Mouse (Mus musculus): ENCODE measurements around the gene Nrip1.

Nrip1 gene

GRCm38 (mm10) chr16:76266635-76267268 lies 106.9 kb downstream of the Nrip1 start:
- DNase-seq: no peak

GRCm38 (mm10) chr16:76265874-76266273 lies 107.8 kb downstream of the Nrip1 start:
- no peak for DNase-seq

GRCm38 (mm10) chr16:76265301-76265700 lies 108.3 kb downstream of the Nrip1 start:
- no peak for DNase-seq

DNA sequence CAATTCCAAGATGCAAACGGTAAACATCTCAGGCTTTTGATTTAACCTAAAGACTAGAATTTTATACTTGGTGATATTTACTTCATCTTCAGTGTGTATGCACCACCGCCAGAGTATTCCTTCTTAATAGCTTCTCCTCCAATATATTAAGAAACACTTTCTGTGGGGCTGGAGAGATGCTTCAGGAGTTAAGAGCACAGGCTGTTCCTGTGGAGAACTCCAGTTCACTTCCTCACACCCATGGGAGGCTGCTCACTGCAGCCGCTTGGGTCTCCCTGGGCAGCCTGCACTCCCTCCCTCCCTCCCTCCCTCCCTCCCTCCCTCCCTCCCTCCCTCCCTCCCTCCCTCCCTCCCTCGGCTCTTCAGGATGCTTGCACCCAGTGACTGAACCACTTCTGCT lies 110.2 kb downstream of the Nrip1 start:
- DNase-seq: no peak

DNA sequence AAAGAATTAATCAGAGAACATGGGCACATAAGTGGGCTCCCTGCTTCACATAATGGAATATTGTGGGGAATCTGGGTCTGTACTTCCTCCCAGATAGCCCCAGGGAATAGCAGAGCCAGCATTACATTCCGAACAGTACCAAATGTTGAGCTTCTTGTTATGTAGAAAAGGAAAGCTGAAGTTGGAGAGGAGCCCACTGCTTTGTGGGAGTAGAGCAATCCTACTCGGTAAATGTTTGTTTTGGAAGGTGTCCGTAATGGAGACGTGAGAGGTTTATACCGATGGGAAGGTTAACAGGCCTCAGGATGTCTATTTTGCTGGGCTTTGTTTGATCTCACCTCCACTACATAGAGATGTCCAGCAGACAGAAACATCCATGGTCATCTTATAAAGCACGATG lies 113.3 kb downstream of the Nrip1 start:
- DNase-seq: no peak

DNA sequence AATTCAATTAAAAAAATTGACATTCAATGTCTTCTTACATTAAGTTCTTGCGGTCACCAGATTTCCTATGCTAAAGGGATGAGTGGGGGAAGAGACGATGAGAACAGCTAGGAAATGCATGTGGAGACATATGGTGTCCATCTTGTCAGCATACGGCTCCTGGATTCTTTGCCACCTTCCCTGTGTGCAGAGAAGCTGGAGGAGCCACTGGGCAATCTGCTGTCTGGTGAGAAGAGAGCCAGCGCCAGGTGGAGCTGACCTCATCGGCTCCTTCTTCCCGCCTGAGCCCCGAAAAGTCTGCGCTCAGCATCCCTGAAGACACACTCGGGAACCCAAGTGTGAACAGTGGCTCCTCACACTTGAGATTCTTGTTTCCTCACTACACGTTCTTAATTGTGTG lies 121.8 kb downstream of the Nrip1 start:
- DNase-seq: no peak

DNA sequence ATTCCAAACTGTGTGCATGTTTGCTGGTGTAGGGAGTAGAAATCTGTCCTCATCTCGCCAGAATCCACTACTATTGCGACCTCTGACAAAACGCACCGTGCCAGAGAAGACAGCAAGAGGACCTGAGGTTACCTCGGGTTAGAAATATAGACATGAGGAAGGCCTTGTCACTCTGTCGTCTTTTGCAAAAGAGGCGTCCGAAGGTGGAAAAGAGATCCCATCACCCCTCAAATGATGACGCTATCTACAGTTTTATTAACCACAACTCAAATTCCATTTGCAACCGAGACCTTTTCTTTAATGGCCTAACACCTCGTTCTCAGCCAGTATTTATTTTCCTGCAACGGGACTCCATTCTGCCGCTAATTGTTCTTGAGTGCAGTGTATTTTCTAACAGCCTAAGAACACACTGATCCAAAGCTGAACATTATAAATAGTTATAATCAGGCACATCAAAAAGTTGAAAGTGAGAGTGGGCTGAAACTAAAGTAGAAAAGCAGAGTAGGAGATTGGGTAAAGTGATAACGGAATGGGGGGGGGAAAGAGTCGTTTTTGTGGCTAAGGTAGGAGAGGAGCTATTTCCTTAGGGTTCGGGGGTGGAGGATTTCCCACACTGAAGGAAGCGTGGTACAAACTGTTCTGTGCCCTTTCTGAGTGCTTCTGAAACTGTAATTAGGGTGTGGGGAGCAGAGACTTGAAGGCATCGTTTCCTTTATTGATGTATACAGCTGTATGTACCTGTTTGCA lies 124.1 kb downstream of the Nrip1 start:
- no peak for DNase-seq

DNA sequence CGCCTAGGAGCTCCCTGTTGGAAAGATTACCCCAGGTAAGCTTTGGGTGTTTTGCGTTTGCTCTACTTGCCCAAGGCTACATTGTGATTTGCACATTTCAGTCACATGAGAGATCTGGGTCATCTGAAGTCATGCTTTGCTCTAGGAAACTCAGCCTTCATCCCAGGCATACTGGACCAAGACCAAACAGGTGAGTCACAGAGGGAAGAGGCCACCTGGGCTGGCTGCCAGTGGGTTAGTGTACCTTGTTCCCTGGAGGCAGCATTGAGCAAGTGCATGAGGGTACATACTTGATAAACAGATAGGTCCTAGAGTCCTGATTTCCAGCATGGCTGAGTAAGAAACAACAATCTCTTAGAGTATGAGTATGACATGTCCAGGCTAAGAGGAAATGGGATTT lies 130.8 kb downstream of the Nrip1 start:
- peak; percentile 65 to 81 for DNase-seq

DNA sequence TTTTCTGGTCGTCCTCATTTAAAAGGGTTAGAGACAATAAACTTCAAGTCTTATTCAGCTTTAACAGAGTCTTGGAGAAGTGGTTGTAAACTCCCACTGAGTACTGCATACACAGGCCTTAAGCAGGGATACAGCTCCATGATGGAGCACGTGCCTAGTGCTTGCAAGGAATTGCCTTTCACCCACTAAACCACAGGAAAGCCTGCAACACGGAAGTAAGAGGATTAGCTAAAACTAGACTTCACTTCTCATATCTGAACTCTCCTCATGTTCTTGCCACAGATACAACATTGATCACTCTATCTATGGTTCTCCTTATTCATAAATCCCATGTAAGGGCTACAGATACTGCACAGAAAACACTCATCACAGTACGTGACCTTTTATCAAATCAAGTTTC lies 132.4 kb downstream of the Nrip1 start:
- no peak for DNase-seq

- peak; percentile 30 to 52 for DNase-seq
Measured at GRCm38 (mm10) chr16:76239353-76239752, 134.3 kb downstream of the Nrip1 start.

DNA sequence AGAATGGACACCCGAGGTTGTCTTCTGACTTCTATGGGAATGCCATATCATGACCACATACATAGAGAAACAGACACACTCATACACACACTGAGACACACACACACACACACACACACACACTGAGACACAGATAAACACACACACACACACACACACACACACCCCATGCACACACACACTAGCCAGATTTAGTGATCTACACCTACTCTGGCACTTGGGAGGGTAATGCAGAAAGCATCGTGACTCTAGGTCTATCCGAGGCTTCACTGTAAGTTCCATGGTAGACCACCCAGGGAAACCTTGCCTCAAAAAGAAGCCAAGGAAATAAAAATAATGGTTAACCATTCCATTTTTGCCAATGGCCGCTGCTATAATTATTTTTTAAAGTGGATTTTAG lies 134.8 kb downstream of the Nrip1 start:
- DNase-seq: no peak

Measured in kidney, adult 8-10 months (tissue).